Mouse (Mus musculus) Patski (cell line): ENCODE data around the gene Rabgap1l. TPM values are rescaled to one million over a fixed set of nuclear protein-coding genes. Genes with fewer than 3 reads are reported as not detected.

Experiments
- ATAC-seq: fragments of 100-300 bp; one replicate; pipeline ENCODE4 v1.8.0; 2021
- CTCF ChIA-PET: fragments of 350-600 bp; sonication (Branson Sonifier 250); formaldehyde crosslinking; loops from one replicate; lab custom pipeline; 2022; ENCODE audit warnings: inconsistent platforms; lab: Charles Lee
- POLR2A ChIA-PET: fragments of 350-600 bp; sonication (Branson Sonifier 250); formaldehyde crosslinking; loops from one replicate; lab custom pipeline; 2022; ENCODE audit warnings: antibody characterized with exemption, inconsistent platforms; lab: Charles Lee
- DNase-seq: peaks from one replicate; pipeline ENCODE4 v3.0.0-alpha.2; 2011; ENCODE audit warnings: low read depth, low spot score
- H3K27me3 ChIP-seq: fragments of 371-371 bp; one replicate; pipeline ENCODE4 v1.5.1; 2021
- CTCF ChIP-seq: fragments of 100-300 bp; IDR thresholded peaks from one replicate; pipeline ENCODE4 v1.5.1; 2021
- in situ Hi-C: fragments of 300-500 bp; cut with MboI; formaldehyde crosslinking; loops from 3 replicates; pipeline ENCODE4 v1.11.1; 2018; ENCODE audit warnings: low pct_unique_long_range_greater_than_20kb, mixed read lengths
- polyA plus RNA-seq: library from polyadenylated mRNA; unstranded; gene quantifications from one replicate; pipeline ENCODE4 v1.2.3, GENCODE M21; 2021

The Rabgap1l gene
- polyA plus RNA-seq, 1 experiment from 2014 or later, result 37.6 TPM

DNA sequence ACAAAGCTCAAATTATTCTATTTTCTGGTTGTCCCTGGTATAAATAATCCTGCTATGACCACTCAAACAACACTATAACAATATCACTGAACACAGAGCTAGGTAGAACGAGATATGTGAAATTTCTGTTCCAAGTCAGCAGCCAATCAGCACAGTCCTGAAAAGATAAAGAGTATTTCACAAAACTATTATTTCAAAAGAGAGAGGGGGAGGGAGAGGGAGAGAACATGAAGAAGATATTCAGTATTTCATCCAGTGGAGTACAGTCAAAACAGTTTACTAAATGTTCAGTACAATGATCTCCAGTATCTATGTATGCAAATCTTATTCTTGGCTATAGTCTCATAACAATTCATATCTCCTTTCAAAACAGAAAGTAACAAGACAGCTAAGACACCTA, 5.1 kb downstream of the Rabgap1l start:
- in situ Hi-C loops, result no loop called here
- ChIA-PET CTCF (interaction anchor here (1.3 to 1.8 kb wide), 2 partner anchors 20 to 147 kb away, joined by 3 to 6 read pairs; no protein-coding TSS in a partner anchor), POLR2A (no interaction called here)
- DNase-seq (no peak), ATAC-seq (no peak)
- TF ChIP-seq CTCF, result no peak
- no peaks in the 10 kb centered on the region for H3K27me3 ChIP-seq

DNA sequence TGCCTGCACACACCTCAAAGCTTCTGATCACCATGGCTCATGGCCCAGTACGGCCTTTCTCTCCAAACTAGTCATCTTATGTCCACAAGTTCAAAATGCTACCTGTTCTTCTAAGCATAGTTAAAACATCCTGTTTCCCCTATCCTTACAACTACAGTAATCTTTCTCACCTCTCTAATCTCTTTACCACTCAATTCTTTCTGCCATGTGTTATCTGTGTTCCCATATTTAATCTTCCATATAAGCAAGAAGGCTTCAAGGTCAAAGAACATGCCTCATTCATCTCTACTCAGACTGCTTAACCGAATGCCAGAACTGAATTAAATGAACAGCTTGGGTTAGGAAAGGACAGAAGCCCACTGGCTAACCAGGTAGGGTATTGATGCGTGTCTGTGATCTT, 5.8 kb downstream of the Rabgap1l start:
- in situ Hi-C loops, result no loop called here
- CTCF ChIA-PET, result interaction anchor here (1.3 to 1.8 kb wide), 3 partner anchors 19 to 148 kb away, joined by 3 to 6 read pairs (median 3); no protein-coding TSS in a partner anchor
- no peak for ATAC-seq

DNA sequence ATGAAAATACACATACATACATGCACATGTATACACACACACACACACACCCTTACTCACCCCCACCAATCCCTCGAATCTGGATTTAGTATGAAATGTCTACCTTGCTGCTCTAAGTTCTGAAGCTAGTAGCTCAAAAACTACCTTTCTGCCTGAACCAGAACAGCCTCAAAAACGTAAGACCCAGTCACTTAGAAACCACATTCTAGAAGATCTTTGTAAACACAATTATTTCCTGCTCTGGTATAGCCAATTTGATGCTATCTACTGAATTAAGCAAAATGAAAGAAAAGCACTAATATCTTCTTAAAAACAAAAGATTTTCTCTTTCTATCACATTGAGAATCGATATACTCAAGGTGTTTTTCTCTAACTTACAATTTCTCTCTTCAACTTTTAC, 6.4 kb downstream of the Rabgap1l start:
- TF ChIP-seq CTCF, result no peak
- CTCF ChIA-PET, result interaction anchor here (1.3 to 1.8 kb wide), 4 partner anchors 18 to 148 kb away, joined by 3 to 6 read pairs (median 3); no protein-coding TSS in a partner anchor
- POLR2A ChIA-PET, result no interaction called here
- in situ Hi-C loops, result no loop called here
- no peak for DNase-seq
- no peaks in the 10 kb centered on the region for H3K27me3 ChIP-seq
- ATAC-seq, result no peak

More for the DNA sequence above, 5.8 kb downstream of the Rabgap1l start:
- POLR2A ChIA-PET, result no interaction called here
- no peak for DNase-seq
- no peak for TF ChIP-seq CTCF
- H3K27me3 ChIP-seq, result no peaks in the 10 kb centered on the region

DNA sequence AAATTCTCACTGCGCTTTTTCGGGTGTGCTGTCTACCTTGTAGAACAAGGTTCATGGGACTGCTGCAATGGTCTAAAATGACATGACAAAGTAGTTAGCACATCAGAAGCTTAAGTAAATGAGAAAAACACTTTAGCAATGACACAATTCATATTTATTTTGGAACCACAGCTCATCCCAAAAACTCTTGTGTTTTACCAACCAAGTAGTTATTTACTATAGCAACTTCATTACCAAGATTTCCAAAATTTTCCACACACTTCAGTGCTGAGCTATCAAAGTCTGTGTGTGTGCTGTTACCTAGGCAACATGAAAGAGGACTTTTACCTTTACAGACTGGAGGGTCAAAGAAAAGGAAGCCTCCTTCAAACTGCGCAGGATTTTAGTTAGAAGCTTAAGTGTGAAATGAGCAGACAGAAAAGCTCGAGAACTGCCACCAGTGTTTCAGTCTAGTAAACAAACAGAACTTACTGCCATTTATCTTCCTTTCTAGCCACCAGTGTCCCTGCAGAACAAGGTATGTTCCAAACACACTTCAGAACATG, 7.3 kb downstream of the Rabgap1l start:
- H3K27me3 ChIP-seq, result no peaks in the 10 kb centered on the region
- in situ Hi-C loops, result no loop called here
- TF ChIP-seq CTCF, result no peak
- POLR2A ChIA-PET, result no interaction called here
- CTCF ChIA-PET, result interaction anchor here (1.3 to 1.4 kb wide), 3 partner anchors 19 to 126 kb away, joined by 3 read pairs; no protein-coding TSS in a partner anchor
- ATAC-seq (no peak), DNase-seq (no peak)

DNA sequence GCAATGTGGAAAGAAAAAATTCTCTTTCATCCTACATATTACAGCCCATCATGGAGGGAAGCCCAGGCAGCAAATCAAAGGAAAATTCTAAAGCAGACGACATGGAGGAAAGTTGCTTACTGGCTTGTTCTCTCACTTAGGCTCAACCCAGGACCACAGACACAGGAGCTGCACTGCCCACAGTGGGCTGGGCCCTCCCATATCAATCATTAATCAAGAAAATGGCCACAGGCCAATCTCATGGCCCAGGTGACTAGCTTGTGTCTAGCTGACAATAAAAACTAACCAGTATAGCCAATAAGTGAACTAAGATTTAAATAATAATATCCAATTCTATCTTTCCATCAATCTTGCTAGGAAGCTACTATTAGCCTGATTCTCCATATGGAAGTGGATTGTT, 8.9 kb downstream of the Rabgap1l start:
- DNase-seq, result no peak
- CTCF ChIA-PET, result interaction anchor here (0.9 kb wide), 1 partner anchor 222 kb away, joined by 3 read pairs; no protein-coding TSS in a partner anchor
- POLR2A ChIA-PET, result no interaction called here
- no peak for TF ChIP-seq CTCF
- peaks cover under 1% of the 10 kb centered on the region for H3K27me3 ChIP-seq
- ATAC-seq, result no peak
- in situ Hi-C loops, result no loop called here

DNA sequence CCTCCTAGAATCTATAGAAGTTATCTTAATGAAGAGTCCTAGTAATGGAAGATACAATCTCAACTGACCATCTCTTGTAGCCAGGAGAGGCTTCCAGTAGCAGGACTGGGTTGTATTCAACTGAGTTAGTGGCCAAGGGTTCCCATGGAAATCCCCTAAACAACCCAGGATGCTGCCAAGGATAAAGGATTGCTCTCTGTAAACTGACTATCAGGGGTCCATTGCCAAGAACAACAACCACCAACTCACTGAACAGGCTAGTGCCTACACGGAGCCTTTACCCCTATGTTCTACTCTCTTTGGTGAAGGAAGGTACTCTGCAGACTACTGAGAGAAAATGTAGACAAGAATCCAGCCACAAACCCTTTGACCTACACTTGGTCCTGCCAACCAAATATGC, 18.8 kb downstream of the Rabgap1l start:
- H3K27me3 ChIP-seq, result peaks cover 4% of the 10 kb centered on the region
- CTCF ChIA-PET, result no interaction called here
- no peak for DNase-seq
- in situ Hi-C loops, result no loop called here
- no peak for TF ChIP-seq CTCF
- POLR2A ChIA-PET, result no interaction called here
- no peak for ATAC-seq

DNA sequence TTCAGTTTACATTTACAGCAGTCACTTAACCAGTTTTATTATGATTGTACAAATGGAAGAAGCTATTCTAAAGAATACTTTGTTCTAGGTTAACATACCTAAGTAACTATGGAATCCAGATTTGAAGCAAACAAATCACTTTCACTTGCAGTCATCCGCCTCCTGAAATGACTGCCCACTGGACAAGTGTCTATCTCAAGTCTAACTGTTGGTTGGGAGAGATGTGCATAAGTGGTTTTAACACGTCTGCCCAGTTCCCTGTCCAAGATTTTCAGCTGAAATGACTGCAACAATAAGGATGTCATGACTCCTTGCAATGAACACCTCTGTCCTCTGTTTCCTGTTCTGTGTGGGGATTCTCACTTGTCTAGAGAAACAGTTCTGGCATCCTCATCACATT, 27.4 kb downstream of the Rabgap1l start:
- DNase-seq, result no peak
- no peaks in the 10 kb centered on the region for H3K27me3 ChIP-seq
- no peak for TF ChIP-seq CTCF
- in situ Hi-C loops, result no loop called here
- CTCF ChIA-PET, result interaction anchor here (0.8 to 1.1 kb wide), 2 partner anchors 14 to 30 kb away, joined by 3 to 5 read pairs; no protein-coding TSS in a partner anchor
- POLR2A ChIA-PET, result no interaction called here
- no peak for ATAC-seq

DNA sequence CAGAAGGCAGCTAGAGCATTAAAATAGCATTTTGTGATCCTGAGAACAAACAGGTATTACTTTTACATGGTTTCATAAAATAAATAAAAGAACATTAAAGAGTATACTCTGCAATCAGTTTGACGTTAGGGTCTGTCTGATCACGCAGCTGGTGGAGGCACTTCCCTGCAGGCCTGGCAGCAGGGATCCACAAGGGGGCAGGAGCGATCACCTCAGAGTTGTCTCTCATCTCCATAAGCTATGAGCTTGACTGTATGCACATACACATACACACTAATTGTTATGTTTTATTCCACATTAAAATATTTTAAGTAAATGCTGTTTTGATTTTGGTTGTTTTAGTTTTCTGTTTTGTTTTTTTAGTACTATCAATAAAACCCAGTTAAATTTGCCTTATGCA, 34.8 kb downstream of the Rabgap1l start:
- POLR2A ChIA-PET, result no interaction called here
- ATAC-seq, result no peak
- no peaks in the 10 kb centered on the region for H3K27me3 ChIP-seq
- in situ Hi-C loops, result no loop called here
- CTCF ChIA-PET, result interaction anchor here (1.0 to 1.1 kb wide), 2 partner anchors 82 to 111 kb away, joined by 3 read pairs; no protein-coding TSS in a partner anchor
- peak; percentile 80 for TF ChIP-seq CTCF
- no peak for DNase-seq

DNA sequence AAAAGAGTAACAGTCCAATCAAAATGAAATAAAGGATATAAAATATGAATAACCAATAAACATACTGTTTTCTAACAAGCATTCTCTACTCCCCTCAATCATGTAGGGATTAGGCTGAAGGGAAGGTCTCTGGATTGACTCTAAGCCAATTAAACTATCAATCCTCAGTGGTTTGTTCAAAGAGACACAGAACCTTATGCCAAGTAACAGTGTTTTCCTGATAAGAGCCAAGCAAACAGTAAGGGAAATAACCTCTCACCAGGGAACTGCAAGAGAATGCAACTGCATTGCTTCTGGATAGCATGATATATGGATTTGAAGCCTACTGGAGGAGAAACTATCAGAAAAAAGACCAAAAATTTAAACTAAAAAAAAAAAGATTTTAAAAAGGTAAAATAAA, 37.7 kb downstream of the Rabgap1l start:
- TF ChIP-seq CTCF, result no peak
- POLR2A ChIA-PET, result no interaction called here
- in situ Hi-C loops, result no loop called here
- DNase-seq (no peak), ATAC-seq (no peak)
- CTCF ChIA-PET, result interaction anchor here (0.9 kb wide), 1 partner anchor 18 kb away, joined by 3 read pairs; no protein-coding TSS in a partner anchor
- no peaks in the 10 kb centered on the region for H3K27me3 ChIP-seq

DNA sequence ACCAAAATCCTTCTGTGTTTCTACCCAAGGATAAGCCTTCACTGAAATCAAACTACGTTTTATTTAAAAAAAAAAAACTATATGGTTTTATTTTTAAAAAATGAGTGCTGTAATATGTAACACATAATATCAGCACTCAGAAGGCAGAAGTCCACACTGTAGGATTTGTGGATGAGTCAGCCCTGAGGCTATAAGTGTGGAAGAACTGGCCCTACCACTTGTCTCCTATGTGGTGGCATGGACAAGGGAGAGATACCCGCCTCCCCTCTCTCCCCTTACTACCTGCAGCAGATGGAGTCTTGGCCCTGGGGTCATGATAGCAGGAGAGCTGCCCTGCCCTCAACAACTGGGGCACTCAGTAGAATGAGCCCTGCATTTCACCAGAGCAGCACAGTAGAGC, 42.4 kb downstream of the Rabgap1l start:
- CTCF ChIA-PET, result no interaction called here
- no peak for ATAC-seq
- in situ Hi-C loops, result no loop called here

DNA sequence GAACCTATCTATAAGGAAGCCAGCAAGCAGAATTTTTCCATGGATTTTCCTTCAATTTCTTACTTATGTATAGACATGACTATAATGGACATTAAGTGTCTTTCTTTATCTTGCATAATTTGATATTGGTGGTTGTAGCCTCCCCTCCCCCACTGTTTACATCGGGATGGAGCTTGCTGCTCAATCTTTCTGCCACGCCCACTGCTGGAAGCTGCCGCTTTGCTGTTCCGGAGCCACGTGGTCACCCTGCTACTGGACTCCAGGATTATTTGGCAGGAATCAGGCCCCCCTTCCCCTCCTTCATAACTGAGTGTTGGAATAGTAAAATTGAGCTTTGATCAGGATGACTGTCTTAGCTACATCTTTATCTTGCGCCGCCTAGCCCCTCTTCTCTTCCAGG, 46.2 kb downstream of the Rabgap1l start:
- ChIA-PET CTCF (no interaction called here), POLR2A (no interaction called here)
- H3K27me3 ChIP-seq, result no peaks in the 10 kb centered on the region
- TF ChIP-seq CTCF, result no peak
- in situ Hi-C loops, result loop anchor here (10.0 kb wide), 2 partner anchors 188 to 428 kb away; no protein-coding TSS in a partner anchor
- ATAC-seq (no peak), DNase-seq (no peak)

More for the DNA sequence above, 42.4 kb downstream of the Rabgap1l start:
- no peak for TF ChIP-seq CTCF
- DNase-seq, result no peak
- H3K27me3 ChIP-seq, result no peaks in the 10 kb centered on the region
- POLR2A ChIA-PET, result interaction anchor here (0.6 kb wide), 1 partner anchor 10 kb away, joined by 3 read pairs; no protein-coding TSS in a partner anchor
